Mouse (Mus musculus) CH12.LX (cell line): Measurements from ENCODE around the gene Htr5a. TPM values are rescaled to one million over a fixed set of nuclear protein-coding genes. Genes with fewer than 3 reads are reported as not detected.

Experiments used
- DNase-seq: peaks from one replicate; pipeline ENCODE4 v3.0.0-alpha.2; 2013; ENCODE audit errors: extremely low read depth
- H3K27ac ChIP-seq: 2 replicates; pipeline ENCODE4 v1.5.1; 2012; ENCODE audit warnings: low read depth, mild to moderate bottlenecking, control low read depth, moderate library complexity; ENCODE audit not compliant: insufficient read depth
- H3K27me3 ChIP-seq: replicated peaks from 2 replicates; pipeline ENCODE3; 2012; ENCODE audit warnings: inconsistent platforms
- H3K36me3 ChIP-seq, 2 experiments: replicated peaks in 1 of 2; 2 replicates each; pipeline versions ENCODE3 to v1.6.1; 2012; ENCODE audit warnings: inconsistent platforms in 1 of 2, low read length in 1 of 2, mild to moderate bottlenecking in 1 of 2, mixed read lengths in 1 of 2, moderate library complexity in 1 of 2; ENCODE audit not compliant: control insufficient read depth in 1 of 2, insufficient read depth in 1 of 2
- H3K4me1 ChIP-seq, 2 experiments: 2 replicates each; pipeline ENCODE4 v1.6.1; 2012; ENCODE audit warnings: inconsistent platforms in 1 of 2, moderate library complexity in 1 of 2; ENCODE audit not compliant: insufficient read depth in 2 of 2, control insufficient read depth in 1 of 2
- H3K4me2 ChIP-seq: 2 replicates; pipeline ENCODE4 v1.6.1; 2012; ENCODE audit warnings: low read depth, mild to moderate bottlenecking, control low read depth; ENCODE audit not compliant: poor library complexity, insufficient read depth, severe bottlenecking
- H3K4me3 ChIP-seq, 3 experiments: fragments of 150-350 bp in 1 of 3; sonication (generic) in 1 of 3; replicated peaks in 1 of 3; 2 replicates each; pipeline versions ENCODE3 to v1.5.1; 2011 to 2012; ENCODE audit warnings: low read depth in 2 of 3, low read length in 2 of 3, mild to moderate bottlenecking in 2 of 3, moderate library complexity in 2 of 3, control low read depth in 1 of 3, improper control_type of control experiment in 1 of 3, inconsistent platforms in 1 of 3, mixed read lengths in 1 of 3; ENCODE audit not compliant: poor library complexity in 1 of 3
- H3K79me2 ChIP-seq: replicated peaks from 2 replicates; pipeline ENCODE4 v1.6.1; 2012; ENCODE audit warnings: mild to moderate bottlenecking, moderate library complexity; ENCODE audit not compliant: control insufficient read depth, poor library complexity, insufficient read depth, severe bottlenecking; ENCODE audit errors: extremely low read depth
- H3K9ac ChIP-seq: 2 replicates; pipeline ENCODE4 v1.6.1; 2012; ENCODE audit warnings: low read depth, mild to moderate bottlenecking, control low read depth, moderate library complexity; ENCODE audit not compliant: insufficient read depth
- H3K9me3 ChIP-seq: replicated peaks from 2 replicates; pipeline ENCODE3; 2012; ENCODE audit warnings: low read length, inconsistent platforms, mixed read lengths
- BHLHE40 ChIP-seq: IDR thresholded peaks from 2 replicates; pipeline ENCODE4 v1.6.1; 2011; ENCODE audit warnings: mild to moderate bottlenecking, low read depth, low read length, improper control_type of control experiment
- CHD1 ChIP-seq: IDR thresholded peaks from 2 replicates; pipeline ENCODE4 v1.6.1; 2012; ENCODE audit warnings: low read depth, low read length, improper control_type of control experiment, inconsistent platforms
- CHD2 ChIP-seq: IDR thresholded peaks from 2 replicates; pipeline ENCODE4 v1.6.1; 2011; ENCODE audit warnings: low read length, improper control_type of control experiment
- E2F4 ChIP-seq: IDR thresholded peaks from 2 replicates; pipeline ENCODE4 v1.6.1; 2011; ENCODE audit warnings: low read depth, low read length, improper control_type of control experiment; ENCODE audit not compliant: insufficient replicate concordance
- ELF1 ChIP-seq: IDR thresholded peaks from 2 replicates; pipeline ENCODE4 v1.6.1; 2014; ENCODE audit warnings: low read depth, mild to moderate bottlenecking, inconsistent platforms, low read length, improper control_type of control experiment
- EP300 ChIP-seq: IDR thresholded peaks from 2 replicates; pipeline ENCODE4 v1.6.1; 2011; ENCODE audit warnings: low read length, improper control_type of control experiment
- ETS1 ChIP-seq: conservative IDR thresholded peaks from 2 replicates; pipeline ENCODE4 v1.6.1; 2012; ENCODE audit warnings: low read depth, mild to moderate bottlenecking, inconsistent platforms, low read length, improper control_type of control experiment, moderate library complexity
- HCFC1 ChIP-seq: IDR thresholded peaks from 2 replicates; pipeline ENCODE4 v1.6.1; 2012; ENCODE audit warnings: low read depth, mild to moderate bottlenecking, inconsistent platforms, low read length, improper control_type of control experiment
- IRF4 ChIP-seq: IDR thresholded peaks from 2 replicates; pipeline ENCODE4 v1.6.1; 2014; ENCODE audit warnings: low read depth, mild to moderate bottlenecking, inconsistent platforms, low read length, improper control_type of control experiment
- JUN ChIP-seq: IDR thresholded peaks from 2 replicates; pipeline ENCODE4 v1.6.1; 2011; ENCODE audit warnings: low read depth, mild to moderate bottlenecking, low read length, improper control_type of control experiment, moderate library complexity; ENCODE audit not compliant: insufficient read depth
- JUND ChIP-seq: conservative IDR thresholded peaks from 2 replicates; pipeline ENCODE4 v1.6.1; 2011; ENCODE audit warnings: low read depth, low read length, improper control_type of control experiment
- KAT2A ChIP-seq: IDR thresholded peaks from 2 replicates; pipeline ENCODE4 v1.6.1; 2012; ENCODE audit warnings: low read length, improper control_type of control experiment, inconsistent platforms; ENCODE audit not compliant: insufficient replicate concordance
- MAFK ChIP-seq: IDR thresholded peaks from 2 replicates; pipeline ENCODE4 v1.6.1; 2011; ENCODE audit warnings: low read length, improper control_type of control experiment; ENCODE audit not compliant: insufficient replicate concordance
- MAX ChIP-seq: IDR thresholded peaks from 2 replicates; pipeline ENCODE4 v1.6.1; 2011; ENCODE audit warnings: low read length, improper control_type of control experiment
- MAZ ChIP-seq: IDR thresholded peaks from 2 replicates; pipeline ENCODE4 v1.6.1; 2012; ENCODE audit warnings: low read depth, mild to moderate bottlenecking, inconsistent platforms, low read length, improper control_type of control experiment, moderate library complexity
- MYC ChIP-seq: IDR thresholded peaks from 2 replicates; pipeline ENCODE4 v1.6.1; 2011; ENCODE audit warnings: low read depth, mild to moderate bottlenecking, improper control_type of control experiment, low read length
- NRF1 ChIP-seq: IDR thresholded peaks from 2 replicates; pipeline ENCODE4 v1.6.1; 2014; ENCODE audit warnings: low read depth, mild to moderate bottlenecking, inconsistent platforms, low read length, improper control_type of control experiment, moderate library complexity
- PAX5 ChIP-seq: IDR thresholded peaks from 2 replicates; pipeline ENCODE4 v1.6.1; 2012; ENCODE audit warnings: low read length, inconsistent platforms, mixed read lengths
- RAD21 ChIP-seq: IDR thresholded peaks from 2 replicates; pipeline ENCODE4 v1.6.1; 2011; ENCODE audit warnings: low read depth, mild to moderate bottlenecking, low read length, improper control_type of control experiment, moderate library complexity
- RCOR1 ChIP-seq: conservative IDR thresholded peaks from 2 replicates; pipeline ENCODE4 v1.6.1; 2012; ENCODE audit warnings: low read depth, mild to moderate bottlenecking, inconsistent platforms, low read length, improper control_type of control experiment
- SIN3A ChIP-seq: IDR thresholded peaks from 2 replicates; pipeline ENCODE4 v1.6.1; 2012; ENCODE audit warnings: low read length, improper control_type of control experiment, inconsistent platforms
- SMC3 ChIP-seq: IDR thresholded peaks from 2 replicates; pipeline ENCODE4 v1.6.1; 2011; ENCODE audit warnings: low read depth, low read length, improper control_type of control experiment
- TCF12 ChIP-seq: IDR thresholded peaks from 2 replicates; pipeline ENCODE4 v1.6.1; 2014; ENCODE audit warnings: low read depth, mild to moderate bottlenecking, inconsistent platforms, low read length, improper control_type of control experiment
- UBTF ChIP-seq: IDR thresholded peaks from 2 replicates; pipeline ENCODE4 v1.6.1; 2012; ENCODE audit warnings: low read depth, mild to moderate bottlenecking, inconsistent platforms, low read length, improper control_type of control experiment, moderate library complexity
- ZC3H11A ChIP-seq: IDR thresholded peaks from 2 replicates; pipeline ENCODE4 v1.6.1; 2012; ENCODE audit warnings: low read depth, mild to moderate bottlenecking, inconsistent platforms, low read length, improper control_type of control experiment
- ZKSCAN1 ChIP-seq: IDR thresholded peaks from 2 replicates; pipeline ENCODE4 v1.6.1; 2012; ENCODE audit warnings: low read depth, inconsistent platforms, low read length, improper control_type of control experiment, borderline replicate concordance
- ZMIZ1 ChIP-seq: IDR thresholded peaks from 2 replicates; pipeline ENCODE4 v1.6.1; 2012; ENCODE audit warnings: low read depth, mild to moderate bottlenecking, inconsistent platforms, low read length, improper control_type of control experiment
- ZNF384 ChIP-seq: IDR thresholded peaks from 2 replicates; pipeline ENCODE4 v1.6.1; 2012; ENCODE audit warnings: low read depth, low read length, improper control_type of control experiment, inconsistent platforms
- dilution Hi-C: fragments of 300-500 bp; cut with MboI; formaldehyde crosslinking; loops from 2 replicates; pipeline ENCODE4 v1.14.3; 2020; ENCODE audit warnings: low sequenced_read_pairs; ENCODE audit not compliant: extremely low pct_unique_long_range_greater_than_20kb, extremely low pct_ligation_motif_present
- in situ Hi-C: fragments of 300-500 bp; cut with MboI; formaldehyde crosslinking; loops from 3 replicates; pipeline ENCODE4 v1.14.3; 2019; ENCODE audit warnings: low sequenced_read_pairs, low pct_ligation_motif_present, low pct_unique_long_range_greater_than_20kb, mixed read lengths
- polyA plus RNA-seq: library from polyadenylated mRNA; unstranded; fragments of >175 nt; gene quantifications from 2 replicates; pipeline ENCODE4 v1.2.1, GENCODE M21; 2012; ENCODE audit warnings: low read depth; ENCODE audit not compliant: insufficient read length
- total RNA-seq, 2 experiments: library from RNA; depleted of rRNA; stranded (reverse); fragments of 300-350 nt in 1 of 2; fragments of >200 nt in 1 of 2; gene quantifications; 2 replicates each; pipeline ENCODE4 v1.2.3; 2012 to 2014

Htr5a gene
- total and polyA plus RNA-seq, 3 experiments, result not detected

DNA sequence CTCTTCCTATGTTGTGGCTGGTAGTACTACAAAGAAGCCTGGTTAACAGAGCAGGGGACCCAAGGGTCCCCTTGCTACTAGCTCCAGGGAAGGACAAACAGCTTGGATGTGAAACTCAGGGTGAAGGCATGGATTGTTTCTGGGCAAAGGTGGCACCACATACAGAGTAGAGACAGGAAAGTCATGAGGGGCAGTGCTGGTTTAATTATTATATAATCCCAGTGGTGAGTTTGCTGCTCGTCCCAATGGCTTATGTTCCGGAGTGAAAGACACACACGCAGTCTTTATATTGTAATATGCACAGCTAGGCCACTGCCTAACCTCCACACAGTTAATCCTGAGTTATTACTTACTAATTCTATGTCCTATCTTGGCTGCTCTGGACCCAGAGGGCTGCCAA lies 37.8 kb downstream of the Htr5a start:
- Histone ChIP-seq H3K4me2 (no peak overlapping the region), H3K4me1 (peaks cover 0 to 8% of the 10 kb centered on the region in 2 experiments; a peak in 2 of 4 replicates), H3K79me2 (no peaks in the 10 kb centered on the region), H3K27me3 (no peaks in the 10 kb centered on the region), H3K4me3 (no peak overlapping the region), H3K9ac (no peak overlapping the region), H3K36me3 (no peaks in the 10 kb centered on the region), H3K27ac (no peak overlapping the region), H3K9me3 (no peaks in the 10 kb centered on the region)
- dilution Hi-C loops (no loop called here), in situ Hi-C loops (no loop called here)
- DNase-seq, result no peak
- TF ChIP-seq ZC3H11A (no peak), HCFC1 (no peak), RAD21 (no peak), ZMIZ1 (no peak), SIN3A (no peak), IRF4 (no peak), RCOR1 (no peak), MAZ (no peak), TCF12 (no peak), ETS1 (no peak), E2F4 (no peak), BHLHE40 (no peak), ZNF384 (no peak), EP300 (no peak), CHD2 (no peak), JUND (no peak), MAFK (no peak)

DNA sequence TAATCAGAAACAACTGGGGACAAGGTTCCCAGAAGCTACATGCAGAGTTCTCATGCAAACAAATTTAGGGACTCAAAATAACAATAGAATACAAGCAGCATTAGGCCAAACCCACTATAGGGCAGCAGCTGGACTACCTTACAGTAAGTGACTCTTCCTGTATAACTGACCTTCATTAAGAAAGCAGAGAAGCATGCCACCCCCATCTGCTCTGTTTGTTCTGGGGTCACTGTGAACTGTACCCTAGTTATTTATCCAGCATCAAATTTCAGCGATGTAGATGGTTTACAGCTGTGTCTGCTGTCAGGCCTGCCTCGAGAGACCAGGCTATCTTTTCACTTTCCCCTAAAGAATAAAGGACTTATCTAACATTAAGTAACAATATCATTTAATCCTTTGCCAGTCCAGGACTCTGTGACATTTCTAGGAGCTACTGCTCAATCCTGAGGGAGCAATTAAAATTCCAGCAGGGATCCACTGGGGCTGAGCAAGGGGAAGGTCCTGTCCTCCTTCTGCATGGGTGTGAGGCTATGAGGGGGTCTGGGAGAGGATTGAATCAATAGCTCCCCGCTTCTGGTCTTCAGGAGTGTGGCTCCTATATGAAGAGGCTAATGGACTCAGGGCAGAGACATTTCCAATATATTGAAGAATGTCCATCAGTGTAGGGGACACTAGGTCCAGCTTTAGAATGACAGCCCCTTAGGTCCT lies 38.5 kb downstream of the Htr5a start:
- no peak for DNase-seq
- no peak overlapping the region for H3K4me3 ChIP-seq
- no peaks in the 10 kb centered on the region for H3K27me3 ChIP-seq
- in situ Hi-C loops (no loop called here), dilution Hi-C loops (no loop called here)
- H3K79me2 ChIP-seq, result no peaks in the 10 kb centered on the region
- H3K4me1 ChIP-seq, result peaks cover 0 to 8% of the 10 kb centered on the region in 2 experiments; a peak in 2 of 4 replicates
- H3K9ac ChIP-seq, result no peak overlapping the region
- no peak for TF ChIP-seq RAD21
- no peak for TF ChIP-seq SMC3
- no peak for TF ChIP-seq IRF4
- no peak for TF ChIP-seq RCOR1
- TF ChIP-seq PAX5, result no peak
- no peak for TF ChIP-seq MAX
- TF ChIP-seq ZKSCAN1, result no peak
- no peak for TF ChIP-seq SIN3A
- TF ChIP-seq JUND, result no peak
- no peak for TF ChIP-seq JUN
- no peak for TF ChIP-seq MAZ
- TF ChIP-seq MYC, result no peak
- no peak for TF ChIP-seq NRF1
- TF ChIP-seq CHD2, result no peak
- TF ChIP-seq KAT2A, result no peak
- TF ChIP-seq ELF1, result no peak
- TF ChIP-seq E2F4, result no peak
- no peak for TF ChIP-seq UBTF
- TF ChIP-seq CHD1, result no peak
- H3K36me3 ChIP-seq, result no peaks in the 10 kb centered on the region
- no peak overlapping the region for H3K27ac ChIP-seq
- H3K4me2 ChIP-seq, result no peak overlapping the region
- no peaks in the 10 kb centered on the region for H3K9me3 ChIP-seq
